ENCODE assay signal across 8 mouse cellular contexts in genomic region chr3:145651029-145651977, GRCm38 (mm10). TPM values are rescaled to one million over a fixed set of nuclear protein-coding genes. Genes with fewer than 3 reads are reported as not detected.
A peak's percentile ranks its signal among the peaks of the same experiment; 100 is the strongest.
DNase-seq lines count a peak whose midpoint lies in the region; ATAC-seq and TF ChIP-seq lines count a peak whose summit lies in the region.

No protein-coding gene starts in this region.

- peak; percentile 12 for TF ChIP-seq POLR2A in myocyte (IDR thresholded peaks at IDR 0.05; ENCODE audit: insufficient read length, low read depth)

- peaks cover 30 to 49% of the 10 kb centered on the region in 2 experiments for H3K4me1 ChIP-seq in heart, embryonic 14.5 days (ENCODE audit: control insufficient read depth in 2 of 2, insufficient read depth in 2 of 2, low read length in 2 of 2)
- peaks cover 63% of the 10 kb centered on the region for H3K4me1 ChIP-seq in limb, embryonic 12.5 days (replicated peaks)

- no peak for ATAC-seq in heart, embryonic 14.5 days (ENCODE audit: insufficient number of reproducible peaks, insufficient read depth, low FRiP score, low read depth)
- no peak for ATAC-seq in limb, embryonic 12.5 days (ENCODE audit: insufficient number of reproducible peaks, insufficient read depth, low FRiP score, low TSS enrichment, low read depth)

- peaks cover 18% of the 10 kb centered on the region for H3K36me3 ChIP-seq in heart, embryonic 14.5 days (ENCODE audit: control insufficient read depth, insufficient read depth, low read length)
- H3K36me3 ChIP-seq in limb, embryonic 12.5 days: peaks cover 15% of the 10 kb centered on the region
- H3K36me3 ChIP-seq in myocyte (ENCODE audit: control insufficient read depth, insufficient read depth): peaks cover 8% of the 10 kb centered on the region

- peak overlapping the region; percentile 94 for H3K9ac ChIP-seq in heart, embryonic 14.5 days (ENCODE audit: low read length)
- H3K9ac ChIP-seq in limb, embryonic 12.5 days (replicated peaks): peak overlapping the region; percentile 89

- H3K4me3 ChIP-seq in heart, embryonic 14.5 days (ENCODE audit: control insufficient read depth in 1 of 2, insufficient read depth in 1 of 2, low read depth in 1 of 2, low read length in 2 of 2): peak overlapping the region; percentile 69 to 80
- H3K4me3 ChIP-seq in limb, embryonic 12.5 days (replicated peaks): peak overlapping the region; percentile 76
- H3K4me3 ChIP-seq in myocyte: peak overlapping the region; percentile 65

- H3K27ac ChIP-seq in heart, embryonic 14.5 days (replicated peaks in 1 of 2; ENCODE audit: control insufficient read depth in 1 of 2, insufficient read depth in 1 of 2, low read depth in 2 of 2, low read length in 2 of 2): peak overlapping the region; percentile 91 to 96
- peak overlapping the region; percentile 98 for H3K27ac ChIP-seq in limb, embryonic 12.5 days

- H3K27me3 ChIP-seq in heart, embryonic 14.5 days (ENCODE audit: control insufficient read depth, insufficient read depth, low read length): no peaks in the 10 kb centered on the region
- H3K27me3 ChIP-seq in limb, embryonic 12.5 days: no peaks in the 10 kb centered on the region
- H3K27me3 ChIP-seq in myocyte (ENCODE audit: control insufficient read depth, insufficient read depth, insufficient read length): no peaks in the 10 kb centered on the region

- peak; percentile 83 for DNase-seq in NIH3T3 (ENCODE audit: low read depth)
- peak; percentile 79 for DNase-seq in embryo, embryonic 11 days
- DNase-seq in adrenal gland, adult 8-10 months: no peak
- no peak for DNase-seq in spleen, adult 12 weeks (ENCODE audit: low spot score)
- no peak for DNase-seq in right cerebral cortex, postnatal 4 days

- 9% methylated on average over 19 of the region's 19 CpGs for WGBS in heart, embryonic 14.5 days
- 2% methylated on average over 19 of the region's 19 CpGs for WGBS in limb, embryonic 12.5 days

- peak overlapping the region; percentile 53 for H3ac ChIP-seq in myocyte (ENCODE audit: control insufficient read depth, insufficient read length)

- no peaks in the 10 kb centered on the region for H3K9me3 ChIP-seq in heart, embryonic 14.5 days (ENCODE audit: control insufficient read depth, low read length)
- no peaks in the 10 kb centered on the region for H3K9me3 ChIP-seq in limb, embryonic 12.5 days

- peak overlapping the region; percentile 77 for H3K4me2 ChIP-seq in heart, embryonic 14.5 days (ENCODE audit: low read length)
- peak overlapping the region; percentile 80 for H3K4me2 ChIP-seq in limb, embryonic 12.5 days
- H3K4me2 ChIP-seq in myocyte (ENCODE audit: low read depth): peak overlapping the region; percentile 93

- peaks cover 35% of the 10 kb centered on the region for H3K79me2 ChIP-seq in myocyte (ENCODE audit: control insufficient read depth, insufficient read depth)

TF ChIP-seq in myocyte, 11 proteins besides CTCF, POLR2A, EP300 and RAD21:
- no peak for TF ChIP-seq E2F4 (IDR thresholded peaks at IDR 0.05; ENCODE audit: insufficient read depth)
- TF ChIP-seq MYOG (IDR thresholded peaks at IDR 0.05; ENCODE audit: control insufficient read depth in 1 of 3, insufficient read depth in 1 of 3, insufficient read length in 2 of 3, low read depth in 2 of 3): no peak
- TF ChIP-seq MYOD1 (IDR thresholded peaks at IDR 0.05; ENCODE audit: control insufficient read depth in 1 of 3, insufficient read length in 2 of 3, low read depth in 2 of 3): peak in 1 of 3 experiments; percentile 33
- peak; percentile 92 for TF ChIP-seq SRF (IDR thresholded peaks at IDR 0.05; ENCODE audit: control insufficient read depth, insufficient read length, low read depth)
TF ChIP-seq in myocyte: peak in this region for 2.

RNA-seq across cellular contexts. Expression of gene Ccn1, which starts 1.5 kb away (rescaled TPM):
- 29.4 and 42.7 TPM in 2 replicates for polyA plus RNA-seq in heart, embryonic 14.5 days (2014; fragmentation: Nextera tagmentation; extraction: Ambion mirVana)
- polyA plus RNA-seq in limb, embryonic 12.5 days (2016; fragmentation: Nextera tagmentation; extraction: Ambion mirVana): 58.7 and 65.8 TPM in 2 replicates
- 49.6 TPM for polyA plus RNA-seq in myocyte (2012; fragmentation: generic; extraction: Trizol)
- total RNA-seq in adrenal gland, adult 8-10 months (2022): 10 to 100 TPM in 2 of 4 experiments, 1 to 10 TPM in 2; 7.9 to 16.9 (median 11.3) TPM

Comparison
In these comparisons a context has a peak if more than half of its experiments do, and no peak if none do; other contexts are left out.
1. DNase-seq: peak in NIH3T3 (single experiment) and embryo, embryonic 11 days (single experiment); none in adrenal gland, adult 8-10 months (single experiment), spleen, adult 12 weeks (single experiment) and right cerebral cortex, postnatal 4 days (single experiment).
2. Peak in every context shown above with its lines, with median percentiles within 50 percentile points of each other: H3K4me2 ChIP-seq and H3K4me3 ChIP-seq.